Mouse (Mus musculus) midbrain, embryonic 14.5 days (tissue): ENCODE measurements around the gene Gm14403. TPM values are rescaled to one million over a fixed set of nuclear protein-coding genes. Genes with fewer than 3 reads are reported as not detected.
"Not testable (repeated sequence)": the region's sequence is repeated elsewhere in the genome, so short reads cannot be mapped to it uniquely, and the experiment has no call there.

Experiments
- ATAC-seq: fragments of 200-750 bp; cut with Nextera tagmentation; 2 replicates; pipeline ENCODE4 v1.8.0; 2017; ENCODE audit warnings: moderate number of reproducible peaks, moderate library complexity; ENCODE audit not compliant: low FRiP score, low TSS enrichment
- DNase-seq: peaks from one replicate; pipeline ENCODE4 v3.0.0-alpha.2; 2015
- H3K27ac ChIP-seq: fragments of 300-500 bp; sonication (generic); replicated peaks from 2 replicates; pipeline ENCODE4 v1.5.1; 2014; ENCODE audit warnings: mild to moderate bottlenecking, low read depth, low read length, moderate library complexity
- H3K27me3 ChIP-seq: fragments of 300-500 bp; sonication (generic); 2 replicates; pipeline ENCODE4 v1.6.1; 2014; ENCODE audit warnings: low read length, control low read depth, mixed read lengths; ENCODE audit not compliant: control insufficient read depth, insufficient read depth
- H3K36me3 ChIP-seq: fragments of 300-500 bp; sonication (generic); 2 replicates; pipeline ENCODE4 v1.6.1; 2014; ENCODE audit warnings: low read length, control low read depth; ENCODE audit not compliant: control insufficient read depth, insufficient read depth
- H3K4me1 ChIP-seq: fragments of 300-500 bp; sonication (generic); 2 replicates; pipeline ENCODE4 v1.6.1; 2014; ENCODE audit warnings: mild to moderate bottlenecking, antibody characterized with exemption, low read length, control low read depth; ENCODE audit not compliant: control insufficient read depth, insufficient read depth
- H3K4me2 ChIP-seq: fragments of 300-500 bp; sonication (generic); 2 replicates; pipeline ENCODE4 v1.6.1; 2014; ENCODE audit warnings: mild to moderate bottlenecking, low read length, moderate library complexity
- H3K4me3 ChIP-seq: fragments of 300-500 bp; sonication (generic); replicated peaks from 2 replicates; pipeline ENCODE4 v1.5.1; 2014; ENCODE audit warnings: low read depth, low read length
- H3K9ac ChIP-seq: fragments of 300-500 bp; sonication (generic); replicated peaks from 2 replicates; pipeline ENCODE4 v1.6.1; 2014; ENCODE audit warnings: mild to moderate bottlenecking, low read length, moderate library complexity
- H3K9me3 ChIP-seq: fragments of 300-500 bp; sonication (generic); 2 replicates; pipeline ENCODE4 v1.6.1; 2016; ENCODE audit warnings: low read length, control low read depth, mixed read lengths; ENCODE audit not compliant: control insufficient read depth
- WGBS: fragments of 180-500 bp; shearing (Covaris S2); extraction: QIAGEN DNeasy Blood & Tissue Kit; methylation state at CpG from one replicate; pipeline ENCODE4 v1.1.7; 2014; 5-methylcytosine and 5-hydroxymethylcytosine counted together
- polyA plus RNA-seq: library from polyadenylated mRNA; unstranded; fragments of >200 nt; fragmentation: Nextera tagmentation; extraction: Ambion mirVana; gene quantifications from 2 replicates; pipeline ENCODE4 v1.2.1, GENCODE M21; 2014

Gene Gm14403
- polyA plus RNA-seq, 1 experiment from 2014 or later, result 4.5 TPM

DNA sequence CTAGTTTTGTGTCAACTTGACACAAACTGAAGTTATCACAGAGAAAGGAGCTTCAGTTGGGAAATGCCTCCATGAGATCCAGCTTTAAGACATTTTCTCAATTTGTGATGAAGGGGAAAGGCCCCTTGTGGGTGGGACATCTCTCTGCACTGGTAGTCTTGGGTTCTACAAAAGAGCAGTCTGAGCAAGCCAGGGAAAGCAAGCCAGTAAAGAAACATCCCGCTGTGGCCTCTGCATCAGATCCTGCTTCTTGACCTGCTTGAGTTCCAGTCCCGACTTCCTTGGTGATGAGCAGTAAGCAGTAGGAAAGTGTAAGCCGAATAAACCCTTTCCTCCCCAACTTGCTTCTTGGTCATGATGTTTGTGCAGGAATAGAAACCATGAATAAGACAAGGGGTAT lies 14.0 kb downstream of the Gm14403 start:
- not testable (repeated sequence) for H3K27ac ChIP-seq, ATAC-seq, H3K9me3 ChIP-seq, H3K4me3 ChIP-seq, H3K9ac ChIP-seq, H3K4me2 ChIP-seq, H3K4me1 ChIP-seq, H3K36me3 ChIP-seq, DNase-seq, H3K27me3 ChIP-seq
- WGBS, result 90% methylated on average over 3 of the region's 3 CpGs

DNA sequence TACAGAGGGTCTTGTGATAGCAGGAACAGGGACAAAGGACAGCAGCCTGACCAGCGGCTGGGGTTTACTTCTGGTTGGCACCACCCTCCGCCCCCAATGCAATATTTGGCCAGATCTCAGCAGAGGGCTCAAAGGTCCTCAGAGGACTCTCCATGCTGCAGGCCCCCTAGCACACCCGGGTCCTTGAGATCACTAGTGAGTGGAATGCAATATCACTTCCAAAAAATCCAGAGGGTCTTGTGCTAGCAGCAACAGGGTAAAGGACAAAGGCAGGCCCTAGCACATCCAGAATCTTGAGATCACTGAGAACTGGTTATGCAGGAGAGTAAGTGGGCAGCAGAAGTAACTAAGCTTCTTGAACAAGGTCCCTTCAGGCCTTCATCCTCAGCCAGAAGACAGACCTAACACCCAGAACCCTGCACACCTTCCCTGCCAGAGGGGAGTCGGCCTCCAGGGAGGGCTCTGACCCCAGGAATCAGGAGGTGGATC lies 16.0 kb downstream of the Gm14403 start:
- H3K9ac ChIP-seq, H3K4me3 ChIP-seq, H3K27ac ChIP-seq, H3K36me3 ChIP-seq, H3K9me3 ChIP-seq, DNase-seq, H3K27me3 ChIP-seq, H3K4me2 ChIP-seq, H3K4me1 ChIP-seq, ATAC-seq: not testable (repeated sequence)
- WGBS, result 88% methylated on average over 4 of the region's 4 CpGs

DNA sequence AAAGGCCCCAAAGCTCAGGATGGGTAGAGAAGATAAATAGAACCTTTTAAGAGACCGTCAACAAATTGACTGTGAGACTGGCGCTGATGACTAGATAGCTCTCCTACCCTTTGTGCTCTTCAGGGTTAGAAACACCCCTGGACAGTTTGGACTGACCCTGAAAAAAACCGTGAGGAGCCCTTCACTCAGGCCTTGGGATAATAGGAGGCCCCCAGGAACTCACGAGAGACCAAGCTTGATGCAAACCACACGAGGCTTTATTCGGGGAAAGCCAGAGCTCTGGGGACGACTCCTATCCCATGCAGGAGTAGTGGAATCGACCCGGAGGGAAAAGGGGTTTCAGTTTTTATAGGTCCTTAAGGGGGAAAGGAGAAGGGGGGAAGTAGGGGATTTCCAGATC lies 19.7 kb downstream of the Gm14403 start:
- H3K4me3 ChIP-seq, H3K9ac ChIP-seq, H3K27me3 ChIP-seq, H3K9me3 ChIP-seq, H3K27ac ChIP-seq, H3K36me3 ChIP-seq, DNase-seq, H3K4me1 ChIP-seq, ATAC-seq, H3K4me2 ChIP-seq: not testable (repeated sequence)
- 83% methylated on average over 9 of the region's 9 CpGs for WGBS

DNA sequence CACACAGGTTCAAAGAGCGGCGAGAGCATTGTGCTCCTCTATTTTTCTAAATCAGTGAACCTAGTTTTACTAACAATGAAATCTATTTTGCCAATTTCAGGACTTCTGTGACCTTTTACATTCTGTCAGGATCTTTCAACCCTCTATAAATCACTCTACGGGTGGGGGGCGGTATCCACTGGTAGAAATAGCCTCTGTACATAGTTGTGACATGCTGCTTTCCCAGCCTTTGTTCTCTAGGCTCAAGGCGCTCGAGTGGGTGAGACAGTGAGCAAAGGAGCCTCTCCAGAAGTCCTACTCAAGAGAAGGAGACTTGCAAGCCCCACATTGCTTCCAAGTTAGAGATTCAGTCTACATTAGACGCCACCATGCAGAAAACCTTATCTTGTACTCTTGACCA lies 20.3 kb downstream of the Gm14403 start:
- not testable (repeated sequence) for H3K27me3 ChIP-seq, ATAC-seq, H3K9ac ChIP-seq, H3K4me1 ChIP-seq, H3K27ac ChIP-seq, H3K36me3 ChIP-seq, H3K4me3 ChIP-seq, DNase-seq, H3K4me2 ChIP-seq
- WGBS, result 90% methylated on average over 7 of the region's 7 CpGs
- peaks cover 12% of the 10 kb centered on the region; the same call in 1 of the 2 replicates for H3K9me3 ChIP-seq

DNA sequence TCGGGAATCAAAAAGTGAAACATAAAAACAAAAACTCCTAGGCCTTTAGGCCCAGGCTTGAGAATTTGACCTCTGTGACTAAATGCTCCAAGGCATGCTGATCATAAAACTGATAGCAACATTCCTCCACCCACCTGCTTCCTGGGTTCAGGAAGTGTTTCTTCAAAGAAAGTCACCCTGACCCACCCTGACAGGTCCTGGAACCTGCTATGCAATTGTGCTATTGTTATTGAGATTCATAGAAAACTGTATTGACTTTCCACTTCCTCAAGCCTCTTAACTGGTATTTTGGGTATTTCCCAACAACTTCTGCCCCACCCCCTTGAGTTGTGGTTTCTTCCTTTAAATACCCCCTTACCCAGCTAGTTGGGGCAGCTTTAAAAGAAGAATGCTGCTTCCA lies 20.9 kb downstream of the Gm14403 start:
- H3K4me3 ChIP-seq, DNase-seq, H3K4me2 ChIP-seq, H3K27me3 ChIP-seq, H3K9ac ChIP-seq, H3K27ac ChIP-seq, ATAC-seq, H3K36me3 ChIP-seq, H3K4me1 ChIP-seq: not testable (repeated sequence)
- 77% methylated on average over 1 of the region's 1 CpGs for WGBS
- peaks cover 12% of the 10 kb centered on the region; the same call in 1 of the 2 replicates for H3K9me3 ChIP-seq

DNA sequence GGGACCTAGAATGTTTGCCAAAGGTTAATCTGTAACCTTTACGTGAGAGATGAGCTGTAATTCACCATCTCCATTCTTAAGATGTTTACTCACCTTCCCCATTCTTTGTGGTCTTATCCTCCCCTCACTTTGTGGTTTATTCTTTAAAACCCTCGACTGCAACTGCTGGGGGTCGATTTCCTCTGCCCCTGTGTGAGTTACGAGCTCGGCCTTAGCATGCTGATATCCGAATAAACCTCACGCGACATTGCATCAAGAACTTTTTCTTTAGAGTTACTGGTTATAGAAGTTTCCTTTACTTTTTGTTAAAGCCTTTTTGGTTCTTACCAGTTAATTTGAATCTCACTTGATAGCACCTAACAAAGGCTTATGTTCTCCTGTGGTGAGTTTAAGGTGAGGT lies 22.0 kb downstream of the Gm14403 start:
- 80% methylated on average over 8 of the region's 8 CpGs for WGBS
- Histone ChIP-seq H3K4me1 (no peaks in the 10 kb centered on the region), H3K4me2 (no peak overlapping the region), H3K4me3 (no peak overlapping the region), H3K36me3 (no peaks in the 10 kb centered on the region), H3K27ac (no peak overlapping the region), H3K27me3 (no peaks in the 10 kb centered on the region), H3K9ac (no peak overlapping the region), H3K9me3 (peaks cover 12% of the 10 kb centered on the region; the same call in 1 of the 2 replicates)
- DNase-seq (no peak), ATAC-seq (no peak)

DNA sequence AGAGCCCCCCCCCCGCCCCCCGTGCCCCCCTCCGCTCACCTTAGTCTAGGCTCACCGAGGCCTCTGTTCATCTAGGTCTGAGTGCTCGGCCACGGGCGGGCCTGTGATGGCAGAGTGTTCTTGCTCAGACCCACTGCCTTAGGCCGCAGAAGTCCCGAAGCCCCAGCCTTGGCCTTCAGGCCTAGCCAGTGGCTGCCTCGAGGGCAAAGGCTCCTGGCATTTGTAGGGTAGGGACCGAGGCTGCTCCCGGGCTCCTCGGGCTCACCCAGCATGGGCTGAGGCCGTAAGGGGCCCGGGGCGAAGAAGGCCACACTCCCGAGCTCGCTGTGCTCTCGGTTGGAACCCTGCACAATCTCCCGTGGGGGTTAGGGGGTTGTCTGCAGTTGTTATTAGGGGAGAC lies 25.0 kb downstream of the Gm14403 start:
- Histone ChIP-seq H3K9ac (no peak overlapping the region), H3K4me3 (no peak overlapping the region), H3K9me3 (peaks cover 12% of the 10 kb centered on the region; the same call in 1 of the 2 replicates), H3K4me1 (no peaks in the 10 kb centered on the region), H3K27me3 (no peaks in the 10 kb centered on the region), H3K27ac (no peak overlapping the region), H3K4me2 (no peak overlapping the region), H3K36me3 (no peaks in the 10 kb centered on the region)
- no peak for ATAC-seq
- no peak for DNase-seq
- 95% methylated on average over 20 of the region's 20 CpGs for WGBS

DNA sequence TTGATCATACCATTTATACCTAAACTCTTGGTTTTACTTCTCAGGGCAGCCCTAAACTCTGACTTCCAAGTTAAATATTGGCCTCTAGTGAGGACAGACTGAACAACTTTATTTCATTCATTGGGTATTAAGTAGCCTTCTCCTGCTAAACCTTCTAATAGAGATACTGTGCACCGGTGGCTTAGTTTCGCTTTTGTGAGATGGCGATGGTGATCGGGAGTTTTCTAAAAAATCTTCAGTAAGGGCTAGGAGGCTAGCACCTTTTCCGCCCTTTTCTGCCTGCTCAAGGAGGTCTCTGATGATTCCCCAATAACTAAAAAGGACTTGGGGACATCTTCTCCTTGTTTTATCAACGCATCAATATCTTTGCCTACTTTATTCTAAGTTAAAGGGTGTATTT lies 25.7 kb downstream of the Gm14403 start:
- not testable (repeated sequence) for ATAC-seq, DNase-seq, H3K4me1 ChIP-seq, H3K36me3 ChIP-seq, H3K4me2 ChIP-seq, H3K27ac ChIP-seq, H3K9ac ChIP-seq, H3K4me3 ChIP-seq, H3K27me3 ChIP-seq
- 88% methylated on average over 6 of the region's 6 CpGs for WGBS
- peaks cover 12% of the 10 kb centered on the region; the same call in 1 of the 2 replicates for H3K9me3 ChIP-seq

DNA sequence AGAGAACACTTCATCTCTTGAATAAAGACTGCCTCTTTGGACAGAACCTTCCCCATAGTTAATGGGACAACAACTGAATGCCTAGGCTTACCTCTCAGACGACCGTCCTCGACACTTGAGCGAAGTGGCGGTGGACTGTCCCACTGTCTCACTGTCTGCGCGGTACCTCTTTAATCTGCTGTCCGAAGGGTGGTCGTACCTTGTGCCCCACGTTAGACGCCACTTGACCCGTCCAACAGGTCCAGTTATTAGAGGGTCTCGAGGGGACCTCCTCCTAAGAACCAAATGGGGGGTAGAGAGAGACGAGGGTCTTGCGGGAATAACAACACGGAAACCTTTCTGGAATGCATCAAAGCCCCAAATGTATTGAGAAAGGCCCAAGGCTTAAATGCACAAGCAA lies 26.2 kb downstream of the Gm14403 start:
- ATAC-seq, H3K27ac ChIP-seq, H3K9ac ChIP-seq, H3K27me3 ChIP-seq, H3K4me3 ChIP-seq, H3K36me3 ChIP-seq, H3K4me2 ChIP-seq, DNase-seq, H3K4me1 ChIP-seq: not testable (repeated sequence)
- peaks cover 12% of the 10 kb centered on the region; the same call in 1 of the 2 replicates for H3K9me3 ChIP-seq
- WGBS, result 93% methylated on average over 16 of the region's 16 CpGs
